Mouse (Mus musculus) small intestine, adult 2 months (tissue): Measurements from ENCODE around the gene Pgbd5.

Experiments
- CTCF ChIP-seq: fragments of 200-500 bp; IDR thresholded peaks from 2 replicates; pipeline ENCODE4 v1.5.1; 2012; ENCODE audit warnings: low read depth, mild to moderate bottlenecking, control low read depth, inconsistent platforms, low read length, moderate library complexity, mixed read lengths; ENCODE audit not compliant: insufficient replicate concordance, insufficient read length; ENCODE audit errors: extremely low read depth
- POLR2A ChIP-seq: fragments of 200-500 bp; IDR thresholded peaks from 2 replicates; pipeline ENCODE4 v1.6.1; 2012; ENCODE audit warnings: low read depth, mild to moderate bottlenecking, control low read depth, inconsistent platforms, low read length, moderate library complexity

- TF ChIP-seq CTCF (no peak), POLR2A (no peak)
These were observed 42.0 kb downstream of the Pgbd5 start for GRCm38 (mm10) chr8:124397321-124398065.
